Mouse (Mus musculus) 3T3-L1 (cell line): Measurements from ENCODE around the gene Rbm10.

Source experiments
- DNase-seq: peaks from one replicate; pipeline ENCODE4 v3.0.0-alpha.2; 2015; ENCODE audit warnings: low read depth, low spot score

Gene Rbm10

GRCm38 (mm10) chrX:20617176-20617902 is at the start of gene Rbm10, which contains the start of gene Ndufb11:
Rbm10 (plus strand) TSS chrX:20617503.
Ndufb11 (minus strand) TSS chrX:20617619.
- peak; percentile 89 for DNase-seq

- DNase-seq = peak; percentile 29
Measured at GRCm38 (mm10) chrX:20571024-20571423, 46.3 kb upstream of the Rbm10 start.

GRCm38 (mm10) chrX:20572683-20573082 is 44.6 kb upstream of the Rbm10 start:
- DNase-seq = no peak

- DNase-seq = no peak
Measured at GRCm38 (mm10) chrX:20573927-20574326, 43.4 kb upstream of the Rbm10 start.

- peak; percentile 33 for DNase-seq
Measured at GRCm38 (mm10) chrX:20587968-20588367, 29.3 kb upstream of the Rbm10 start.

GRCm38 (mm10) chrX:20608500-20608899 is 8.8 kb upstream of the Rbm10 start:
- no peak for DNase-seq

DNA sequence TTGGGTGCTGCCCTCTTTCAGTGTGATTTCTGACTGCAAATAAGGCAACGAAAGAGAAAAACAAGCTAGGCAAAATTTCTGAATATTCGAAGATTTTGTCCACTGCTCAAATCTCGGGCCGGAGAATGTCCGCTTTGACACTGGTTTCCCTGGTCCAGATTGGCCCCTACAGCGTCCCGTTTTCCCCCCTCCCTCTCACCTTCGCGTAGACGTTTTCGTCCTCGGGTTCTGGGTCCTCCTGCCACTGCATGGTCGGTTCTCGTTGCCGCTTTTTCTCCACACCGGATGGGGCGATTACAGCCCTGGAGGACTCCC is 485 bp upstream of the Rbm10 start:
- no peak for DNase-seq

DNA sequence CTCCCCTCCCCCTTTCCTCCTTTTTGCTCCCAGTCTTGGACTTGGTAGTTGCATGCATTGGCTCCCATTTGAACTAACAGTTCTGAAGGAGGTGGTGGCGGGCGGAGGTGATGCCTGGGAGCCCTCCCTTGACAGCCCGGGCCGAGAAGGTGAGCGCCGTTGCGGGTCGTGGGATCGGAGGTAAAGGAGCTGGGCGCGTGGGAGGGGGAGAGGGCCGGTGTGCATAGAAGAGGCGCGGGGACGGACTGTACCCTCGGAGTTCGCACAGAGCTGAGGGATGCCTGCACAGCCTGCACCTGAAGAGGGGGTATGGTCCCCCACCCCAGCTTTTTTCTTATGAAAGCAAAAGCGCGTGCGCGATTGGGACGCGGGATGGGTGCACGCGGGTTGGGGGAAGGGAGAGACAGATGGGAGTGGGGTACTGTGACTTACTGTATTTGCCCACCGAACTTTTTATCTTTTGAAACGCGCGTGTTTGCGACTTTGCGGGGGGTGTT is 648 bp downstream of the Rbm10 start:
- DNase-seq = peak; percentile 20

GRCm38 (mm10) chrX:20638141-20638540 is 20.8 kb downstream of the Rbm10 start:
- no peak for DNase-seq

GRCm38 (mm10) chrX:20644780-20645179 is 27.5 kb downstream of the Rbm10 start:
- peak; percentile 6 for DNase-seq

DNA sequence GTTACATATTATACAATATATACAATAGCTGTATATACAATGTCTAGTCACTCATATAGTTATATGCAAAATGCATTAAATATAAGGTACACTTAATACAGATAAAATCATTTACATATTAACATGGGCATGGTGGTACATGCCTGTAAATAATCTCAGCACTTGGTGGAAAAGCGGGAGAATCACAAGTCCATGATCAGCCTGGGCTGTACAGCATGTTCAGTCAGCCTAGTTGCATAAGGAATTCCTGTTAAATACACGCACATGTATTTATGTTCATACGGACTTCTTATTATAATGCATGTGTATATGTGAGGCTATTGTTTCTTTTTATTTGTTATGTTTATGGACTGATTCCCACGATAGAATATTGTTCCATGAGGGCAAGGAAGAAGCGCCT is 40.3 kb downstream of the Rbm10 start:
- peak; percentile 7 for DNase-seq

- peak; percentile 92 for DNase-seq
Measured at GRCm38 (mm10) chrX:20658026-20658652, 40.8 kb downstream of the Rbm10 start, which contains the start of gene Uba1. Uba1 (plus strand) TSS chrX:20658326.

DNA sequence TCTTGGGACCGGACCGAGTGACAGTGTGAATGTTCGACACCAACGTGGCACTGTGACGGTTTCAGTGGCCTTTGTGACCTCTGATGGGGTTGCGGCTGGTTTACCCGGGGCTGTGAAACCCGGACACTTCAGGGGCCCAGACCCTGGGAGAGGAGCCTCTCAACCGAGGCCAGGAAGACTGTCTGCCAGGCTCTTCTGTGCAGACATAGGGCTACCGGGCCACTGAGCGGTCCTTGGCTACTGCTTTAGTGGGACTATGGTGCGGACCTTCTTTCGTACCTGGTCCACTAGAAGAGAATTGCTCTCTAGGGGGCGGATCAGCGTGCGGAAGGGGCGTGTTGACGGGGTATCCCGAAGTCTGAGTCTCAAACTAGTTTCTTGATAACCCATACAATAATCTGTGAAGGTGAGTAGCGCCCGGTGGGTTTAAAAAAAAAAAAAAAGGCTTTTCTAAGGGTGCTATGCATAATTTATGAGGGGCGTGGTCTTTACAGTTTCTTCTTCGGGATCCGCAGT is 41.6 kb downstream of the Rbm10 start:
- DNase-seq = peak; percentile 34

DNA sequence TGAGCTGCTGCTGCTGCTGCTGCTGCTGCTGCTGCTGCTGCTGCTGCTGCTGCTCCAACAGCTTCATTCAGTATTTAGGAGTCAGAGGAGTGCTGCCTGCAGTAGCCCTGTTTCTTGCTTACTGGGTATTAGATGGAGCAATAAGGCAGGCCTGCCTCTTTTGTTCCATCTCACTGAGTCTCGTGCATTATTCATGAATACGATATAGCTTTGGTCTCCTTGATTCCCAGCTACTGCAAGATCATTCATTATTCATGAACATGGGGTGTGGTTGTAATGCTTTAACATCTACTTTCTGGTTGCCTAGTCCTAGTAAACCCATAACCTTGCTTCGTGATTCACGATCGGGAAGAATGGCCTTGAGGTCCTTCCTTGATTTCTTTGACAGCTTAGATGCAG is 45.0 kb downstream of the Rbm10 start:
- no peak for DNase-seq

DNA sequence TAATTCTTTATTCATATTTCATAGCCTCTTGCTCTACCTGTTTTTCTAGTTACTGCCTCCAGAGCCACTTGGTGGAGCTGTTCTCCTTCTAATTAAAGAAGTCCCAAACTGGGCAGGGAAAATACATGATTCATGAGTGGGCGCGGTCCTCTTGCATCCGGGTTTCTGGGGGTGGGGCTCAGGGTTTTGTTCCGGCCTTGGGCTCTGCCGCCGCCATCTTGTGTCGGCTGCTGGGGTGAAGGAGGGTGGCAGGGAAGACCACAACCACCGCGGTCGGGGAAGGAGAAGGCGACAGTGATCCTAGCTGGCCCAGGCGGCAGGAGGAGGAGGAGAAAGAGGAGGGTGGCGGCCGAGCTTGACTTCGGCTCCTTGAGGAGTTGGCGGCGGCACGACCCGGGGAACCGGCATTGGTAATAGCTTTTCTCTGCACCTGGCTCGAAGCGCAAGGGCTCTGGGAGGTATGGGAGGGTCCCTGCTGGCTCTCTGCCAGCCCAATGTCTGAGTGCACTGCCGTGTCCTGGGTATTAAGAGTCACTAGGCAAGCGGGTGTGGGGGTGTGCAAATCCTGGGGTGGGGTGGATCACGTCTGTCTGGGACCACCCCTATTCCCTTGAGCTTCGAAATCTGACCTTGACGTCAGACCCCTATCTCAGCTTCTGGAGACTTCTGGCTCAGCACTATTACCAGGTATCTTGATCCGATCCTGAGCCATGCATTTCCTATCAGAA is 45.6 kb downstream of the Rbm10 start:
- DNase-seq = peak; percentile 95

DNA sequence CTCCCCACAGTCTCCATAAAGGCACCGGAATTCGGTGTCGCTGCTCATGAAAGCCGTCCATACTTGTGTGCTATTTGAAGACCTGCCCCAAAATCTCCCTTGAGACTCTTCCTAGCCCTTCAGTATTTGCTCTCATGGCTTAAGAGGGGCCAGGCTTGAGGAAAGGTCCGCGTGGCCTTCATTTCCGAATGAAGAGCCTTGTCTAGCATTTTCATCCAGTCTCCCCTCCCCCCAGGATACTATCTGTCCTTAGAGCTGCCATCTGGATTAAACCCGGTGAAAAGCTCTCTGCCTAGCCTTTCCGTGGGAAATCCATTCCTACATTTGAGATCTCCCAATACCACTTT is 46.1 kb downstream of the Rbm10 start:
- no peak for DNase-seq

DNA sequence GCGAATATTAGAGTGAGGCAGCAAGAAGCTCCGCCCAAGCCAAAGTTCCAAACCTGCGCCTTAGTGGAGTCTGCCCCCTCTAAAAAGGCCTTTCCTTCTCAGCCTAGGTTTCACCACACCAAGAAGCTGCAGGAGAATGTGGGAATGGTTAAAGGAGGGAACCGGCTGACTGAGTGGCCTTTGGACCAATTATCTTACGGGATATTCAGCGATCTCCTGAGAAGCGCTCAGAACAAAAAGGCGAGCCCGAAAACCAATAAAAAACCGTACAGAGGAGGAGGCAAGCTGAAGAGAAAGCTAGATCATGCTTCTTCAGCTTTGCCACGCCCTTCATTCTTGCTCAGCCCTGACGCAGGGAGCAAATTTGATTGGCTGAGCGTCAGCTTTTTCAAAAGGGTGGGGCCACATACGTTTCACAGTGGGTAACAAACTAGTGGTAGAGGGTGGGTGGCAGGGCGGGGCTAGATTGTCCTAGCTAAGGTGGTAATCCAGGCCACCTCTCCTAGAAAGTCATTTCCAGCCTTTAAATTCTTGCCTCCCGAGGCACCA is 70.3 kb downstream of the Rbm10 start, which contains the start of gene Cdk16:
Cdk16 (plus strand) TSS at position 436 of the 549 bp plus-strand sequence.
- DNase-seq = peak; percentile 97

- DNase-seq = peak; percentile 78
Measured at GRCm38 (mm10) chrX:20688068-20688547, 70.8 kb downstream of the Rbm10 start.

DNA sequence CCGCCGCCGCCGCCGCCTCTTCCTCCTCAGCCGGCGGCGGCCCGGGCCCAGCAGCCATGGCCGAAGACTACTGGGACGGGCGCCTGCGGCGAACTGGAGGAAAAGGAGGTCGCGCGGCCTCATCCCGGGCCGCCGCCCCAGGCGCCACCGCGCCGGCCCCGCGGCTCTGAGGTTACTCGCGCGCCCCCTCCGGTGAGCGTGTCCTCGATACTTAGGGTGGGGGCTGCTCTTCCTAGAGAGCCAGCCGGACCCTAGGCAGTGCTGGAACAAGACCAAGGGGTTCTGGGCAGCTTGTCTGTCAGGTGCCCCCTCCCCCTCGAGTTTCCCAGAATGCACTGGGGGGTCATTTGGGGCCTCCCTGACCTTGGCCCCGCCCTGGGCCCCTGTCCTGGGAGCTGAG is 71.3 kb downstream of the Rbm10 start:
- peak; percentile 66 for DNase-seq

- no peak for DNase-seq
Measured at GRCm38 (mm10) chrX:20691566-20691965, 74.3 kb downstream of the Rbm10 start.

DNA sequence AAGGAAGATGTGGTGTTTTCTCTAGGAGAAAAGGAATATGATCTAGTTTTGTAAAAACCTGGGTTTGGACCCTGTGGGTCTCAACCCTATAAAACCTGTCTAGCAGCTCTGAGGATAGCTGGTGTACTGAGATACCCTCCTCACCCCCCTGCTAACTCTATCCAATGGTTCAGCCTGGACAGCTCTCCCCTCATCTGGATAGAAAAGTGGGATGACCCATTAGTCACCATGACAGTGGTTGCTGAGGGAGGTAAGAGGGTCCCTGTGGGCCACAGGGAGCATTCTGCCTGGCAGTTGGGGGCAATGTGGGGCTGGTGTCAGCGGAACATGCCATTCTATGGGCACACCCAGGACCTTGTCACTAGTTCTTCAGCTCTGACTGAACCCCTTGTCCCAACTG is 75.3 kb downstream of the Rbm10 start:
- no peak for DNase-seq

DNA sequence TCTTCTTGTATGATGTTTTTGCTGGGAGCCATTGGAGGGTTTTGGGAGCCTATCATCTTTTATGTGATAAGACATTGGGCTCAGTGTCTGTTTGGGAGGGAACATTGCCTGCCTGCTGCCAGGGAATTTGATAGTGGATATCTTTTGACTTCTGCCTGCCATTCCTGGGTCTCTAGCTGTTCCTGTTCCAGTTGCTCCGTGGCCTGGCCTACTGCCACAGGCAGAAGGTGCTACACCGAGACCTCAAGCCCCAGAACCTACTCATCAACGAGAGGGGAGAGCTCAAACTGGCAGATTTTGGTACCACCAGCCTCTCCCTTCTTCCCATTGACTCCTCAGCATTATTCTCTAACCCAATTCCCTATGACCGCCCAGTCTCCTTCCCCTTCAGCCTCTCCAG is 78.5 kb downstream of the Rbm10 start:
- DNase-seq = no peak
